Mouse (Mus musculus) heart, postnatal 0 days (tissue): ENCODE measurements around the gene Cers5.

Experiments used
- CTCF ChIP-seq: IDR thresholded peaks from 2 replicates; pipeline ENCODE4 v1.5.1; 2016; ENCODE audit warnings: antibody characterized with exemption, control low read depth, low read depth
- EP300 ChIP-seq: IDR thresholded peaks from 2 replicates; pipeline ENCODE4 v1.6.1; 2016; ENCODE audit warnings: antibody characterized with exemption, low read depth

DNA sequence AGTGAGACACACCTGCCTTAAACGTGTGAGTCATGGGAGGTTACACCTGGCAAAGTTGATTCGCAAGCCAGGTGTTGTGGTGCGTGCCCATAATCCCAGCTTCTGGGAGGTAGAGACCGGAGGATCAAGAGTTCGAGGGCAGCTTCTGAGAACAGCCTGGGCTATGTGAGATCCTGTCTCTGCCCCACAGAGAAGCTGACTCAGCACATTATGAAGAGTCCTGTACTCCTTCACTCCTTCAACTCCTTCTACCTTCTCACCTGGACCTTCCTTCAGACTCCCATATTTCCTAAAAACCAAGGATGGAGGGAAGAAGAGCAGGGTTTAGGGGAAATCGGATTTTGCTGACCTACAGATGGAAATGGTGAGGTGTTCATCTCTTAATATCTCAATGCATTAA is 41.0 kb upstream of the Cers5 start:
- TF ChIP-seq CTCF: no peak
- no peak for TF ChIP-seq EP300
